Mouse (Mus musculus): ENCODE measurements at regions not wholly inside any gene's neighbourhood (a gene's known extent, or its start where the extent isn't known, plus 50 kb on each side); places are given as distances from the start of the nearest gene placed in this dataset.

GRCm38 (mm10) chr12:9430656-9431055 lies 139.3 kb upstream of the Osr1 start:
- DNase-seq (ENCODE audit: low spot score) = no peak

- peak; percentile 9 for DNase-seq (ENCODE audit: low spot score)
Observed at GRCm38 (mm10) chr12:9438575-9439161, 131.2 kb upstream of the Osr1 start.

GRCm38 (mm10) chr12:9450620-9451019 lies 119.3 kb upstream of the Osr1 start:
- DNase-seq (ENCODE audit: low spot score) = peak; percentile 8

- no peak for DNase-seq (ENCODE audit: low spot score)
Observed at GRCm38 (mm10) chr12:9460193-9460592, 109.7 kb upstream of the Osr1 start.

GRCm38 (mm10) chr12:9469655-9470470 lies 100.1 kb upstream of the Osr1 start:
- DNase-seq (ENCODE audit: low spot score) = no peak

- DNase-seq (ENCODE audit: low spot score) = no peak
Observed at GRCm38 (mm10) chr12:9475836-9476235, 94.1 kb upstream of the Osr1 start.

- DNase-seq (ENCODE audit: low spot score) = no peak
Observed at GRCm38 (mm10) chr12:9478201-9478600, 91.7 kb upstream of the Osr1 start.

GRCm38 (mm10) chr12:9487674-9488413 lies 82.1 kb upstream of the Osr1 start:
- no peak for DNase-seq (ENCODE audit: low spot score)

- no peak for DNase-seq (ENCODE audit: low spot score)
Observed at GRCm38 (mm10) chr12:9513926-9514325, 56.0 kb upstream of the Osr1 start.

GRCm38 (mm10) chr12:9518782-9519181 lies 51.1 kb upstream of the Osr1 start:
- no peak for DNase-seq (ENCODE audit: low spot score)

GRCm38 (mm10) chr12:9519346-9519745 lies 50.6 kb upstream of the Osr1 start:
- DNase-seq (ENCODE audit: low spot score) = peak; percentile 21

All from ovary, postnatal 36 days (tissue).